Mouse (Mus musculus) lung, postnatal 0 days (tissue): ENCODE measurements at regions not wholly inside any gene's neighbourhood (a gene's known extent, or its start where the extent isn't known, plus 50 kb on each side); places are given as distances from the start of the nearest gene placed in this dataset.

Experiments
- CTCF ChIP-seq: IDR thresholded peaks from 2 replicates; pipeline ENCODE4 v1.5.1; 2016; ENCODE audit warnings: antibody characterized with exemption, mild to moderate bottlenecking
- EP300 ChIP-seq: IDR thresholded peaks from 2 replicates; pipeline ENCODE4 v1.6.1; 2016; ENCODE audit warnings: antibody characterized with exemption, mild to moderate bottlenecking, control low read depth

GRCm38 (mm10) chr14:16038336-16038735 is 210.7 kb upstream of the Ngly1 start:
- TF ChIP-seq EP300 (no peak), CTCF (no peak)
